24 mouse cellular contexts compared by ENCODE assay signal in genomic region chr13:112075847-112076479, GRCm38 (mm10).
A peak's percentile ranks its signal among the peaks of the same experiment; 100 is the strongest.
DNase-seq lines count a peak whose midpoint lies in the region; ATAC-seq lines count a peak whose summit lies in the region.
"Had no signal": no experiment of that assay in that cellular context is flagged by ENCODE, and none has a peak within 500 bp of the region (broad histone marks: within the 10 kb centered on the region; RNA-seq: fewer than 3 reads in every experiment).

No protein-coding gene starts in this region.

- H3K27me3 ChIP-seq in liver, embryonic 13.5 days, result peaks cover 9% of the 10 kb centered on the region
- H3K27me3 ChIP-seq in intestine, embryonic 16.5 days (replicated peaks; ENCODE audit: control insufficient read depth, insufficient read depth, low read length), result no peaks in the 10 kb centered on the region
- no peaks in the 10 kb centered on the region for H3K27me3 ChIP-seq in forebrain, embryonic 10.5 days (ENCODE audit: poor library complexity, severe bottlenecking)
- H3K27me3 ChIP-seq: forebrain, embryonic 15.5 days; hindbrain, embryonic 15.5 days; limb, embryonic 15.5 days; lung, embryonic 15.5 days; stomach, embryonic 15.5 days had no signal

- no peak for ATAC-seq in liver, embryonic 13.5 days (ENCODE audit: low read depth)
- peak; percentile 74 for ATAC-seq in intestine, embryonic 16.5 days
- ATAC-seq: forebrain, embryonic 15.5 days had no signal

- no peaks in the 10 kb centered on the region for H3K9me3 ChIP-seq in liver, embryonic 13.5 days (replicated peaks)
- no peaks in the 10 kb centered on the region for H3K9me3 ChIP-seq in intestine, embryonic 16.5 days (ENCODE audit: control insufficient read depth, low read length)
- no peaks in the 10 kb centered on the region for H3K9me3 ChIP-seq in forebrain, embryonic 10.5 days
- H3K9me3 ChIP-seq: forebrain, embryonic 15.5 days; heart, embryonic 10.5 days; hindbrain, embryonic 15.5 days; limb, embryonic 15.5 days; lung, embryonic 15.5 days; stomach, embryonic 15.5 days had no signal

- no peak overlapping the region for H3K4me2 ChIP-seq in liver, embryonic 13.5 days
- H3K4me2 ChIP-seq in intestine, embryonic 16.5 days (ENCODE audit: low read depth, low read length), result no peak overlapping the region
- H3K4me2 ChIP-seq: forebrain, embryonic 15.5 days; hindbrain, embryonic 15.5 days; limb, embryonic 15.5 days; lung, embryonic 15.5 days; stomach, embryonic 15.5 days had no signal

- H3K9ac ChIP-seq in liver, embryonic 13.5 days, result no peak overlapping the region
- H3K9ac ChIP-seq in intestine, embryonic 16.5 days (ENCODE audit: low read depth, low read length), result no peak overlapping the region
- H3K9ac ChIP-seq: forebrain, embryonic 15.5 days; hindbrain, embryonic 15.5 days; limb, embryonic 15.5 days; lung, embryonic 15.5 days; stomach, embryonic 15.5 days had no signal

- no peaks in the 10 kb centered on the region for H3K36me3 ChIP-seq in liver, embryonic 13.5 days
- H3K36me3 ChIP-seq in intestine, embryonic 16.5 days (ENCODE audit: control insufficient read depth, insufficient read depth, low read length), result no peaks in the 10 kb centered on the region
- no peaks in the 10 kb centered on the region for H3K36me3 ChIP-seq in forebrain, embryonic 10.5 days (replicated peaks)
- H3K36me3 ChIP-seq: forebrain, embryonic 15.5 days; heart, embryonic 10.5 days; hindbrain, embryonic 15.5 days; limb, embryonic 15.5 days; lung, embryonic 15.5 days; stomach, embryonic 15.5 days had no signal

- WGBS in liver, embryonic 13.5 days (ENCODE audit: insufficient replicate concordance), result 48% methylated on average over 5 of the region's 5 CpGs
- 46% methylated on average over 5 of the region's 5 CpGs for WGBS in intestine, embryonic 16.5 days
- 62% methylated on average over 5 of the region's 5 CpGs for WGBS in forebrain, embryonic 10.5 days

- no peak for DNase-seq in liver, embryonic 13.5 days
- no peak for DNase-seq in liver
- DNase-seq in kidney, postnatal 10 days, result peak; percentile 36
- DNase-seq in yolk sac, embryonic 10.5 days (ENCODE audit: low spot score), result peak; percentile 69
- no peak for DNase-seq in neural tube, embryonic 10.5 days (ENCODE audit: extremely low spot score, low spot score)
- DNase-seq in forebrain, embryonic 10.5 days (ENCODE audit: extremely low spot score, low spot score), result no peak
- DNase-seq: adrenal gland, postnatal 25 days; cerebellum, adult 8-10 months; cerebellum, postnatal 36 days; gastrocnemius, postnatal 10 days; layer of hippocampus, postnatal 36 days; left cerebral cortex, postnatal 4 days; lung, postnatal 4 days; midbrain, embryonic 14.5 days; thymus, adult 18-20 months; thymus, postnatal 36 days had no signal

- no peak overlapping the region for H3K4me3 ChIP-seq in liver, embryonic 13.5 days (replicated peaks)
- no peak overlapping the region for H3K4me3 ChIP-seq in intestine, embryonic 16.5 days (ENCODE audit: low read length)
- no peak overlapping the region for H3K4me3 ChIP-seq in forebrain, embryonic 10.5 days
- H3K4me3 ChIP-seq: forebrain, embryonic 15.5 days; heart, embryonic 10.5 days; hindbrain, embryonic 15.5 days; limb, embryonic 15.5 days; lung, embryonic 15.5 days; myocyte; stomach, embryonic 15.5 days had no signal

- 0 out of 2 replicates have a peak overlapping the region, but pooled peaks have one; percentile 1 for H3K27ac ChIP-seq in liver, embryonic 13.5 days
- H3K27ac ChIP-seq in intestine, embryonic 16.5 days (ENCODE audit: low read length), result no peak overlapping the region
- no peak overlapping the region for H3K27ac ChIP-seq in forebrain, embryonic 10.5 days
- H3K27ac ChIP-seq: forebrain, embryonic 15.5 days; heart, embryonic 10.5 days; hindbrain, embryonic 15.5 days; limb, embryonic 15.5 days; lung, embryonic 15.5 days; stomach, embryonic 15.5 days had no signal

- peaks cover 64% of the 10 kb centered on the region for H3K4me1 ChIP-seq in liver, embryonic 13.5 days (replicated peaks)
- H3K4me1 ChIP-seq in intestine, embryonic 16.5 days (ENCODE audit: control insufficient read depth, insufficient read depth, low read length), result no peaks in the 10 kb centered on the region
- peaks cover 5% of the 10 kb centered on the region for H3K4me1 ChIP-seq in forebrain, embryonic 10.5 days
- H3K4me1 ChIP-seq: forebrain, embryonic 15.5 days; hindbrain, embryonic 15.5 days; lung, embryonic 15.5 days; stomach, embryonic 15.5 days had no signal

Comparison
In these comparisons a context has a peak if more than half of its experiments do, and no peak if none do; other contexts are left out.
1. DNase-seq: peak in kidney, postnatal 10 days (single experiment) and yolk sac, embryonic 10.5 days (single experiment); none in liver, embryonic 13.5 days (single experiment), liver (single experiment), neural tube, embryonic 10.5 days (single experiment) and forebrain, embryonic 10.5 days (single experiment).